Mouse (Mus musculus) CD4-positive, CD25-positive, alpha-beta regulatory T cell (primary cell): Measurements from ENCODE around the gene Vmn2r5. TPM values are rescaled to one million over a fixed set of nuclear protein-coding genes. Genes with fewer than 3 reads are reported as not detected.

Source experiments
- polyA plus RNA-seq: library from polyadenylated mRNA; unstranded; fragments of 100-300 nt; shearing (Covaris generic); gene quantifications from one replicate; pipeline ENCODE4 v1.2.1, GENCODE M21; 2017

Gene Vmn2r5
- polyA plus RNA-seq = not detected

GRCm38 (mm10) chr3:64509742-64510141 is at the start of gene Vmn2r5:
Vmn2r5 (minus strand) TSS chr3:64509842.

Other genes with a start within 250 kb of the Vmn2r5 start
- gene Vmn2r3, start 220.1 kb downstream of the Vmn2r5 start, polyA plus RNA-seq = 0.05 TPM
- 0.06 TPM for gene Vmn2r4, start 94.5 kb downstream of the Vmn2r5 start, polyA plus RNA-seq
- 0.01 TPM for gene Vmn2r6, start 56.0 kb upstream of the Vmn2r5 start, polyA plus RNA-seq